Mouse (Mus musculus) left cerebral cortex, adult 8-10 months (tissue): ENCODE data around the gene Dctn2. TPM values are rescaled to one million over a fixed set of nuclear protein-coding genes. Genes with fewer than 3 reads are reported as not detected.

Experiments used
- DNase-seq, 2 experiments: peaks; one replicate each; pipeline ENCODE4 v3.0.0; 2022; ENCODE audit warnings: low spot score in 2 of 2
- total RNA-seq, 4 experiments: library from RNA; stranded (reverse); gene quantifications; 2 replicates each; pipeline ENCODE4 v1.2.4; 2022

The Dctn2 gene
- 100 to 1,000 TPM; 254 to 263 (median 254) TPM for total RNA-seq

- peak; percentile 79 to 97 for DNase-seq
Observed at GRCm38 (mm10) chr10:127266112-127267091, at the start of gene Dctn2. Dctn2 (plus strand) TSS chr10:127266368.

GRCm38 (mm10) chr10:127216456-127216855 is 49.7 kb upstream of the Dctn2 start:
- no peak for DNase-seq

DNA sequence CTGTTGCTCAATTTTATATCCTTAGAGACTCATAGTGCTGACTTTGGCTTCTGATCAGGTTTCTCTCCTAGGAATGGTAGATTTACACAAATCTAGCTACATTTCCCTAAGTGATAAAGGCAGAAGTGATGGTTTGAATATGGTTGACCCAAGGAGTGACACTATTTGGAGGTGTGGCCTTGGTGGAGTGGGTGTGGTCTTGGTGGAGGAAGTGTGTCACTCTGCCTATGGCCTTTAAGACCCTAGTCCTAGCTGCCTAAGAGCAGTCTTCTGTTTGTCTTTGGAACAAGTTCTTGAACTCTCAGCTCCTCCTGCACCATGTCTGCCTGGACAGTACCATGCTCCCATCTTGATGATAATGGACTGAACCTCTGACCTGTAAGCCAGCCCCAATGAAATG is 49.0 kb upstream of the Dctn2 start:
- no peak for DNase-seq

DNA sequence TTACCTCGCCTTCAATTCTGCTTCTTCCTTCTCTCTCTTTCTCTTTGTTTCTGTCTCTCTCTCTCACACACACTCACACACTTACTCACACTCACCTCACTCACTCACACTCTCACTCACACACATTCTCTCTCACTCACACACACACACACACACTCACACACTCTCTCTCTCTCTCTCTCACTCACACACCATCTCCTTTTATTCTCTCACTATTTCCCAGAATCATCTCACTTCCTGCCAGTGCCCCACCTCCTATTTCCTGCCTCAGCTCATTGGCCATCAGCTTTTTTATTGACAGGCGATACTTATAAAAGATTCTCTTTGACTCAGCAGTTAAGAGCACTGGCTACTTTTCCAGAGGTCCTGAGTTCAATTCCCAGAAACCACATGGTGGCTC is 47.8 kb upstream of the Dctn2 start:
- DNase-seq, result no peak

GRCm38 (mm10) chr10:127225213-127225612 is 41.0 kb upstream of the Dctn2 start:
- DNase-seq, result no peak

- DNase-seq, result peak in 1 of 2 experiments; percentile 74
Observed at GRCm38 (mm10) chr10:127225732-127226131, 40.4 kb upstream of the Dctn2 start.

GRCm38 (mm10) chr10:127226318-127226895 is 39.8 kb upstream of the Dctn2 start:
- no peak for DNase-seq

DNA sequence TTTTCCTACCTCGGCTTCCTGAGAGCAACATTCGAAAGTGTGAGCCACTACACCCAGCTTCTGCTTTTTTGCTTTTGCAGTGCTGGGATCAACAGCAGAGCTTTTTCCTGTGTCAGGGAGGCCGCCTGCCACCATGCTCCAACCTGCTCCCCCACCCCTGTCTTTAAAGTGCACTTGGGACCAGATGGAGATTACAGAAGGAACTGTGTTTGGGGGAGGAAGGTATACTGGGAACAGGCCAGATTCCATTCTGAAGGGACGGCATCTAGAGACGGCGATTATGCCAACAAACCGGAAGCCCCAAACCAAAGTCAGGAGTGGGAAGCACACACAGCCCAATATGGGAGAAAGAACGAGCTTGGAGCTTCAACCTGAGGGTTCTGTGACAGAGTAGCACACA is 39.0 kb upstream of the Dctn2 start:
- no peak for DNase-seq

DNA sequence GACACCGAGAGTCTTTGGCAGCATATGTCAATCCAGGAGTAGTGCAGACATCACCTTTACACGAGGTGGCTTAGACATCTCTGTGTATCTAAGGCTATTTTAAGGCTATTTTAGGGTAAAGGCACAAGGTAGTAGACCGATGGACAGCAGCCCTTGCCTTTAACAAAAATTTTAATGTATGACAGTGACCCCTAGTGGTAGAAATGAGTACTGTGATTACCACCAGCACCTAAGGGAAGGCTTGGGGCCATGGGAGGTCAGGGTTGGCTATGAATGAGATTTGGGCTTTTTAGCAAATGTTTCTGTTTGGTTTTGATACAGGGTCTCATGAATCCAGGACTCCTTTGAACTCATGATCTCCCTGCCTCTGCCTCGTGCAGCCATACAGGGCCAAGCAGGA is 37.3 kb upstream of the Dctn2 start:
- DNase-seq, result no peak

DNA sequence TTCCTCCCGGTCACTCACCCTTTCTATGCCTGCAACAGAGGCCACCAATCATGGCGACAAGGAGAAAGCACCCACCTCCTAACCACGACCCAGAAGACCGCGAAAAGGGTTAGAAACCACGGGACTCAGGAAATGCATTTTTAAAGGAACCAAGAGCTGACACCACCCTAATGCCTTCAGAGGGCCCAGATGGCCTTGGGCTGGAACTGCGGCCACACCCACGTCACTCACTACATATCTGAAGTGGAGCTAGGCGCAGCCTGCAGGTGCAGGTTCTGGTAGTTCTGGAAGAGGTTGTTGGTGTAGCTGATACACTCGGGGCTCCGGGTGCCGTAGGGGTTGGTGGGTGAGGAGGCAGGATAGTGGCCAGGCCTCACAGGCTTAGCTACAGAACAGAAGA is 35.5 kb upstream of the Dctn2 start:
- no peak for DNase-seq

DNA sequence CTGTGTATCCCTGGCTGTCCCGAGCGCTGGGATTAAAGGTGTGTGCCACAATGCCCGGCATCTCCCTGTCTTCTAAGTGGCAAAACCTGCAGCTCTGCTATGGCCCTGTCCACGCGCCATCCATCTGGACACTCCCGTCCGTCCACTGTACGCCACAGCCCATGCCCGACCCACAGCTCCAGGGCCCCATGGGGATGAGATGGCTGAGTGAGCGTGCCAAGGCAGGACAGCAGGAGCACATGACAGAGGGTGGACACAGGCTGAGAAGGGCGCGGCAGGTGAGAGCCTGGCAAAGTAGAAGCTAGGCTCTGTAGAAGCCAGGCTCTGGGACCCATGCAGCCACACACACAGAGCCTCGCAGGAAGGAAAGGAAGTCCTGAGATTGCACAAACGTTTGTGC is 34.4 kb upstream of the Dctn2 start:
- no peak for DNase-seq

GRCm38 (mm10) chr10:127233141-127233540 is 33.0 kb upstream of the Dctn2 start:
- DNase-seq, result no peak

GRCm38 (mm10) chr10:127236541-127236940 is 29.6 kb upstream of the Dctn2 start:
- DNase-seq, result no peak

- no peak for DNase-seq
Observed at GRCm38 (mm10) chr10:127238241-127238824, 27.8 kb upstream of the Dctn2 start.

GRCm38 (mm10) chr10:127250810-127251209 is 15.4 kb upstream of the Dctn2 start:
- DNase-seq, result no peak

GRCm38 (mm10) chr10:127255625-127256345 is 10.4 kb upstream of the Dctn2 start:
- no peak for DNase-seq

DNA sequence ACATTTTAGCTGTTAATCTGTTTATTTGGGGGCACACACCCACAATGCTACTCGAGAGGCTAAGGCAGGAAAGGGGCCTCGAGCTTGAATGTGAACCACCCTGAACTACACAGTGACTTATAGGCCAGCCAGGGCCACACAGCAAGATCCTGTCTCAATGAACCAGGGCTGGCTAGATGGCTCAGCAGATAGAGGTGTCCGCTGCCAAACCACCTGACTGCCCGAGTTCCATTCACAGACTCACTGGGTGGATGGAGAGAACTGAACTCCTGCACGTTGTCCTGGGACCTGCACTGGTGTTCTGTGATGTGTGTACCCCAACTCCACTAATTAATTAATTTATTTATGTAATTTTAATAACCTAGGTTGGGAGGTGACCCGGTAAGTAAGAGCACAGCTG is 8.4 kb upstream of the Dctn2 start:
- DNase-seq, result no peak

DNA sequence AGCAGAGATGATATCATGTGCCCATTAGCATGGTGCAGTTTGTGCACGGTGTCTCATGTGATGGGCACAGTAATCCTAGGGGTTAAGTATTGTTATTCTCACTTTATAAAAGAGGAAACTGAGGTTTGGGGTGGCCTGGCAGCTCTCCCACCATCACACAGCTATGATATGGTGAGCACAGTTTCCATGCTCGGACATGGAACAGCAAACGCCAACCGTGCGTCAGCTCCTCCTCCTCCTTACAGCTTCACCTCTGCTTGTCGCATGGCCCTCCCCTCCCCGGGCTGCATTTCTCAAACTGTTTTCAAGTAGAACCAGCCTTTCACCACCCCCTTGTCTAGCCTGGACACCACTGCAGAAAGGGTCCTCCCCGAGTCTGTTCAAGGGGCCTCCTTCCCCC is 7.7 kb upstream of the Dctn2 start:
- no peak for DNase-seq

GRCm38 (mm10) chr10:127261706-127262547 is 4.2 kb upstream of the Dctn2 start:
- no peak for DNase-seq

DNA sequence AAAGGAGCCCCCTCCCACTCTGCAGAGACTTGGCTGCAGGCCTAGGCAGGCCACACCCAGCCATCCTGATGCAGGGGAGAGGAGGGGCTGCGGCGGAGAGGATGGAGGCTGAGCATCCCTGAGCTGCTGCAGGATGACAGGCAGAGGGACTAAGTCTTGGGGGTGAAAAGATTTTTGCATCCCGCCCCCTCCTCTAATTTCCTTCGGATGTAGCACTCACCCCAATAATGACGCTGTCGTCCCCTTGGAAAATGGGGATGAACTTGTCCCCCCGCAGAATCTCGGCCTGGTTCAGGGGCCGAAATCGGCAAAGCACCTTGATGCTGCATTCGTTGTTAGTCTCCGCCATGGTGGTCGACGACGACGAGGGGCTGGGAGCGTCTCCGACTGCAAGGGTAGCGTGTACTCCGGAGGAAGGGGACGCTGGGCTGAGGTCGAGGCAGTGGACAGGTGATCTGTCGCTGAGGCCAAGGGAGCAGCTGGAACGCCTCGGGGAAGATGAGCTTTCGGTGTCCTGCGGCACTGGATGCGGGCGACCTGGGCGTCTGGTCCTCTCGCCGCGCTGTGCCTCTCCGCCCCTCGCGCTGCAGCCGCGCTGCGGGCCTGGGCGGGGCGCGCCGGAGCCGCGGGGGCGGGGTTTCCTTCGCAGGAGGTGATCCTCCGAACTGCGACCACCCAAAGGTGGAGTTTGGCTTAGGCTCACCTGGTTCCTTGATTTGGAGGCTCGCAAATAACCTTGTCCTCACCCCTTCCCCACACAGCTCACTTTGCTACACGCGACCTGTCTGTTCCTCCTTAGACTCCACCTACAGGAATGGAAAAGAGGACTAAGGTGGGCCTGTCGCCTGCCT is 3.4 kb upstream of the Dctn2 start, which contains the start of gene Kif5a:
Kif5a (minus strand) TSS at position 801 of the 851 bp plus-strand sequence.
- DNase-seq, result peak; percentile 63 to 71
